Mouse (Mus musculus) neural tube, embryonic 14.5 days (tissue): ENCODE measurements around the gene Celf2. TPM values are rescaled to one million over a fixed set of nuclear protein-coding genes. Genes with fewer than 3 reads are reported as not detected.

Experiments used
- ATAC-seq: fragments of 200-750 bp; cut with Nextera tagmentation; 2 replicates; pipeline ENCODE4 v1.8.0; 2017; ENCODE audit warnings: low read depth, mild to moderate bottlenecking, moderate TSS enrichment, moderate library complexity
- H3K27ac ChIP-seq: fragments of 300-500 bp; sonication (generic); 2 replicates; pipeline ENCODE4 v1.5.1; 2014; ENCODE audit warnings: low read depth, mild to moderate bottlenecking, control low read depth, low read length, moderate library complexity, mixed read lengths
- H3K27me3 ChIP-seq: fragments of 300-500 bp; sonication (generic); 2 replicates; pipeline ENCODE4 v1.6.1; 2014; ENCODE audit warnings: low read length; ENCODE audit not compliant: control insufficient read depth, insufficient read depth
- H3K36me3 ChIP-seq: fragments of 300-500 bp; sonication (generic); 2 replicates; pipeline ENCODE4 v1.6.1; 2014; ENCODE audit warnings: low read length, mixed read lengths; ENCODE audit not compliant: control insufficient read depth, insufficient read depth
- H3K4me1 ChIP-seq: fragments of 300-500 bp; sonication (generic); 2 replicates; pipeline ENCODE4 v1.6.1; 2014; ENCODE audit warnings: low read length; ENCODE audit not compliant: control insufficient read depth, insufficient read depth
- H3K4me2 ChIP-seq: fragments of 300-500 bp; sonication (generic); 2 replicates; pipeline ENCODE4 v1.6.1; 2014; ENCODE audit warnings: mild to moderate bottlenecking, low read depth, low read length, control low read depth
- H3K4me3 ChIP-seq: fragments of 300-500 bp; sonication (generic); 2 replicates; pipeline ENCODE4 v1.5.1; 2014; ENCODE audit warnings: low read depth, low read length, control low read depth, mixed read lengths
- H3K9ac ChIP-seq: fragments of 300-500 bp; sonication (generic); replicated peaks from 2 replicates; pipeline ENCODE4 v1.6.1; 2014; ENCODE audit warnings: low read depth, mild to moderate bottlenecking, control low read depth, low read length, mixed read lengths
- H3K9me3 ChIP-seq: fragments of 300-500 bp; sonication (generic); 2 replicates; pipeline ENCODE4 v1.6.1; 2016; ENCODE audit warnings: low read length; ENCODE audit not compliant: control insufficient read depth
- WGBS: fragments of 180-500 bp; shearing (Covaris S2); extraction: QIAGEN DNeasy Blood & Tissue Kit; methylation state at CpG from one replicate; pipeline ENCODE4 v1.1.7; 2014; 5-methylcytosine and 5-hydroxymethylcytosine counted together
- polyA plus RNA-seq: library from polyadenylated mRNA; unstranded; fragments of >200 nt; fragmentation: Nextera tagmentation; extraction: Ambion mirVana; gene quantifications from 2 replicates; pipeline ENCODE4 v1.2.1, GENCODE M21; 2014

Gene Celf2
- polyA plus RNA-seq, 1 experiment from 2014 or later = 161 TPM

DNA sequence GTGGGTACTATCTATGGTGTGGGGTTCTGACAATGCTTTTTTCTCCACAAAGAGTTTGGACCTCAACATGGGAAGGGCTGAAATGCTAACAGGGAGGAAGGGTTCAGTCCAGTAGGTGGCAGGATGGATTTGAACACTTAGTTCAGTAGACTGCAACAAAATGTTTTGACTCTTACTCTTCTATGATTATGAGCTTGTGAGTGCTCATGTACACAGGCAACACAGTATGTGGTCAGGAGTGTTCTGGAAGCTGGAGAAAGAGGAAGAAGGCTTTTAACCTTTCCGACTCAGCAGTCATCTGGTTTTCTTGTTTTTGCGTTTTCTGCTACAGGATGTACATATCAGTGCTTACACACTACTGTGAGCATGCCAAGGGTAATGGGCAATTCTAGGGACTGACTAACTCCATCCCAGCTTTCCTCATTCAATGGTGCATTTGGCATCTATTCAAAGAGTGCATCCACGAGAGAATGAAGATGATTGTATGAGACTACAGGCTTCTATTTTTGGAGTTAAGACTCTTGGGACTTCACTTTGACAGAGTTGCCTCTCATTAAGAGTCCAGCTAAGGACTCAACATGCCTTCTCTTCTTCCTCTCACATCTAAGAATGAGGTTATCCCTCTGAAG, 867.0 kb downstream of the Celf2 start:
- no peak for ATAC-seq
- Histone ChIP-seq H3K27ac (no peak overlapping the region), H3K4me1 (no peaks in the 10 kb centered on the region), H3K9ac (no peak overlapping the region), H3K4me2 (no peak overlapping the region), H3K27me3 (no peaks in the 10 kb centered on the region), H3K4me3 (no peak overlapping the region), H3K36me3 (no peaks in the 10 kb centered on the region), H3K9me3 (no peaks in the 10 kb centered on the region)
- WGBS = 71% methylated on average over 3 of the region's 3 CpGs

DNA sequence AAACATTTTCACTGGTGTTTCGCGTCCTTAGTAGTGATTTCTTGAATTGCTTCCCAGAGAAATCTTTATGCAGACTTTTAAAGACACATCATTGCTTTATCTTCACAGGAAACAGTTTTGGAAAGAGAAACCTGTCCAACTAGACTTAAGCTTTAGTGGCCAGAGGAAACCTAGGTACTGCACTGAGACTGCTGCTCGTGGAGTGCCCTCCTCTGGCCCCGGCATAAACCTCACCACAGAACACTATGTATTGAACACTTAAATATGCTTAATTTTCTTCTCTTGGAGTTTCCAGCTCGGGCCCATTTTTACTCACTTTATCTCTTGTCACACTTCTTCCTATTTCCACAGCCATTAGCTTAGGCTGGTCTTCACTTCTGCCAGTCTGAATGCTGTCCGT, 870.0 kb downstream of the Celf2 start:
- Histone ChIP-seq H3K4me3 (no peak overlapping the region), H3K9ac (no peak overlapping the region), H3K9me3 (no peaks in the 10 kb centered on the region), H3K36me3 (no peaks in the 10 kb centered on the region), H3K4me2 (no peak overlapping the region), H3K27me3 (no peaks in the 10 kb centered on the region), H3K27ac (no peak overlapping the region), H3K4me1 (no peaks in the 10 kb centered on the region)
- no peak for ATAC-seq
- 90% methylated on average over 6 of the region's 6 CpGs for WGBS

DNA sequence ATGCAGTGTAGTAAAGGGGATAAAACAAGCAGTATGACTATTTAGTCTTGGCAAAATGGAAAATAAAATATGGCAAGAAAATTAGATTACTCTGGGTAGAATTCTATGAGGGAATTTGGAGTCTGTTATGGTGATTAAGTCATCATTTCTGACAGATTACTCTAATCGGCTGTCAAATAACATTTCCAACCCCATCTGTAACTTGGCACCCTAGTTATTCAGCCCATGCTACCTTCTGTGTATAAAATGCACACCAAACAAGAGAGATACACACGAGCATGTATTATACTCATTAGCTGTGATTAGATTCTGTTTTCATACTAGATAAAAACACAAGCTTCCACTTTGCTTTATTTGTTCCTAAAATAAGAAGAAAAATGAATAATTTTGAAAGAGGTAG, 872.2 kb downstream of the Celf2 start:
- no peaks in the 10 kb centered on the region for H3K9me3 ChIP-seq
- 77% methylated on average over 2 of the region's 2 CpGs for WGBS
- H3K27ac ChIP-seq = no peak overlapping the region
- ATAC-seq = no peak
- no peak overlapping the region for H3K4me3 ChIP-seq
- no peaks in the 10 kb centered on the region for H3K4me1 ChIP-seq
- no peaks in the 10 kb centered on the region for H3K27me3 ChIP-seq
- no peaks in the 10 kb centered on the region for H3K36me3 ChIP-seq
- no peak overlapping the region for H3K9ac ChIP-seq
- no peak overlapping the region for H3K4me2 ChIP-seq

DNA sequence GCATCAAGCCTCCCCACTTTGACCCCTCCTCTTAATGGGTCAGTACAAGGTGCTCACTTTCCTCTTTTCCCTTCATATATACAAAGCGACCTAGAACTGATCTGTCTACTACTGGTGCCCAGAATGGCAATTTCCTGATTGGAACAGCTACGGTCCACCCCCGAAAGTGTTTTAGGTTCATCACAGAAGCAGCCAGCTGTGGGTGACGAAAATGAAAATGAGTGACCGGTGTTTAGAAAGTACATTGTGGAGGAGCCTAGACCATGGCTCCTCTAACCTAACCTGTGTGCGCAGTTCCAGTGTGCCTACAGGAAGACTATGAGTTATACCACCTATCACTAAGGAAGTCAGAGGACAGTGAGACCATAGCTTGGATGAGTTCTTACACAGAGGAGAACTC, 874.5 kb downstream of the Celf2 start:
- no peak overlapping the region for H3K9ac ChIP-seq
- no peaks in the 10 kb centered on the region for H3K36me3 ChIP-seq
- no peaks in the 10 kb centered on the region for H3K27me3 ChIP-seq
- 97% methylated on average over 6 of the region's 6 CpGs for WGBS
- H3K9me3 ChIP-seq = no peaks in the 10 kb centered on the region
- no peak overlapping the region for H3K4me2 ChIP-seq
- no peak overlapping the region for H3K27ac ChIP-seq
- H3K4me1 ChIP-seq = no peaks in the 10 kb centered on the region
- no peak for ATAC-seq
- H3K4me3 ChIP-seq = no peak overlapping the region

DNA sequence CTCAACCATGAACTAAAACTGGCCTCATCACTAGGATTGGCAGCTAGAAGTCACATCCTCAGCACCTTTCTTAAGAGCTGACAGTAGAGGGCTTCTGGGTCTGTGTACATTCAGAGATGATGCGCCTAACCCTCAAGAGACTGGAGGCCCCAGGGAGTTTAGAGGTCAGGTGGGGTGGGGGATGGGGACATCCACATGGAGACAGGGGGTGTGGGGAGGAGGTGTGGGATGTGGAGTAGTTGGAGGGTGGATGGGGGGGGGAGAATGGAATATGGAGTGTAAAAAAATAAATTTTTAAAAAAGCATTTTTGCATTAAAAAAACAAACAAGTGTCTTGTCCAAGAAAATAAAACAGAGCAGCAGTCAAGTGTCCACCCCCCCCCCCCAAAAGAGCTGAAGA, 876.2 kb downstream of the Celf2 start:
- Histone ChIP-seq H3K4me1 (no peaks in the 10 kb centered on the region), H3K27me3 (no peaks in the 10 kb centered on the region), H3K9me3 (no peaks in the 10 kb centered on the region), H3K27ac (no peak overlapping the region), H3K36me3 (no peaks in the 10 kb centered on the region), H3K9ac (no peak overlapping the region), H3K4me3 (no peak overlapping the region), H3K4me2 (no peak overlapping the region)
- WGBS = 100% methylated on average over 1 of the region's 1 CpGs
- no peak for ATAC-seq

DNA sequence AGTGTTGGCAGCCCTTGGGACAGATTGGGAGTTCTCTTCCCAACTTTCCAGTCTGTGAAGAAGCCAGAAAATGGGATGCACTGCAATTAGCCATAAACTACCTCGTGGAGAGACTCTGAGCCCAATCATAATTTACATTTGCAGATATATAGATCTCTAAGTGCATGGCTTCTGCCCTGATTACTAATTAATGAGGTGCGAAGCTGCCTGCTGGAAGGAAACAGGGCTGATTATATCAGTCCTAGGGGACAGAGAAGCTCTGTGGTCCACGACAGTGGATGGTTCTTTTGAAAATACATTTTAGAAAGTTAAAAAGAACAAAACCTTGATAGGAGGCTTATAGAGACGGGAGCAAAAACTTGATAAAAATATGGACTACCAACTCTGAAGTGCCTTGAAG, 885.6 kb downstream of the Celf2 start:
- H3K27me3 ChIP-seq = no peaks in the 10 kb centered on the region
- no peaks in the 10 kb centered on the region for H3K4me1 ChIP-seq
- H3K9ac ChIP-seq = no peak overlapping the region
- WGBS = 36% methylated on average over 4 of the region's 4 CpGs
- no peak overlapping the region for H3K4me2 ChIP-seq
- no peak overlapping the region for H3K27ac ChIP-seq
- H3K4me3 ChIP-seq = no peak overlapping the region
- H3K36me3 ChIP-seq = no peaks in the 10 kb centered on the region
- ATAC-seq = peak; percentile 70; the same call in 1 of the 2 replicates
- H3K9me3 ChIP-seq = no peaks in the 10 kb centered on the region

DNA sequence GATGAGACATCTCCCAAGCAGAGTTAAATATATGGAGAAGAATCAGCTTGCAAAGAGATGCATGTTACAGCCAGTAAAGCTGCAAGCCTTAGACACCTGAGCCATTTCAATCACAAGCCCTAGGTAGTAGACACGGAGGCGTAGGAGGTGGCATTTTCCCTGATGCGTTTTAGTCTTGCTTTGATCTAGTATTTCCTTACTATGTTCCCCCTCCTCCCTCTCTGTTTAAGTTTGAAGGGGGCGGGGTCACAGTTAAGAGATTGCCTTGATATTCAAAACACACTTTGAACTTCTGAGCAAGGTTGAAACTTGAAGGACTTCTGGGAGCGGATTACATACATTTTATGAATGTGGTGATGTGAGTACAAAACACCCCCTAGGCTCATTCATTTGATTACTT, 887.3 kb downstream of the Celf2 start:
- no peaks in the 10 kb centered on the region for H3K27me3 ChIP-seq
- no peak overlapping the region for H3K9ac ChIP-seq
- H3K4me2 ChIP-seq = no peak overlapping the region
- H3K36me3 ChIP-seq = no peaks in the 10 kb centered on the region
- no peaks in the 10 kb centered on the region for H3K4me1 ChIP-seq
- no peak overlapping the region for H3K4me3 ChIP-seq
- no peaks in the 10 kb centered on the region for H3K9me3 ChIP-seq
- 78% methylated on average over 5 of the region's 5 CpGs for WGBS
- ATAC-seq = no peak
- H3K27ac ChIP-seq = no peak overlapping the region

DNA sequence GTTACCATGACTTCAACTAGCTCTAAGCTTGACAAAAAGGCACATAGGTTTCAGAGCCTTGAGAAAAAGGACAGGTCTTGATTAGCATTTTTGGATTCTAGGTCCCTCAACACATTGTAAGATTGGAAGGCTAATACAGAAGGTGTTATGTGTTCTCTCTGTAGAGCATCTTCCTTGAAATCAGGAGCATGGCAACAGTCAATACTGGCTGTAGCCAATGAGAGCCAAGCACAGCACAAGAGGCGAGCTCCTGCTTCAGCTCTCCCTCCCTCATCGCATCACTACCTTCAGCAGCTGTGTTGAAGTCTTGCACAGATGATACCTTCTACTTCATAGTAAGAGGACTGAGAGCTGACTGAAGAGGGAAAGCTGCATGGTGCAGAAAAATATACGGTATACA, 890.5 kb downstream of the Celf2 start:
- ATAC-seq = no peak
- no peak overlapping the region for H3K9ac ChIP-seq
- no peaks in the 10 kb centered on the region for H3K9me3 ChIP-seq
- WGBS = 94% methylated on average over 3 of the region's 3 CpGs
- no peaks in the 10 kb centered on the region for H3K36me3 ChIP-seq
- H3K4me1 ChIP-seq = no peaks in the 10 kb centered on the region
- no peak overlapping the region for H3K4me3 ChIP-seq
- no peak overlapping the region for H3K4me2 ChIP-seq
- H3K27me3 ChIP-seq = no peaks in the 10 kb centered on the region
- no peak overlapping the region for H3K27ac ChIP-seq

DNA sequence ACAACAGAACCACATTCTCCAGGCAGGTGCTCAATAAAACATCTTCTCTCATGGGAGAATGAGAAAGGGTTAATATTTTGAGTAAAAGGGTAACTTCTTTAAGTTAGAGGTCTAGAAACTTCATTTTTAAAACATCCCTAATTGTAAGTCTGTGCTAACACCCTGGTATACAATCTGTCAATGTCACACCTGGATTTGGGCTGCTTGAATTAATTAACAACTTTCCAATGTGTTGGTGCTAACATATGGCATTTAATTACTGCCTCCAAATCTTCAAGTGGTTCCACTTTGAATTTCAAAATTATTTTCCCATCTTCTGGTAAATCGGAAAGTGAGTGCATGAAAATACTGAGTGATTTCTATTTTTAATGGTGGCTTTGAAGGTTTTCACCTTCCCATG, 890.9 kb downstream of the Celf2 start:
- no peaks in the 10 kb centered on the region for H3K9me3 ChIP-seq
- 79% methylated on average over 1 of the region's 1 CpGs for WGBS
- H3K27ac ChIP-seq = no peak overlapping the region
- H3K36me3 ChIP-seq = no peaks in the 10 kb centered on the region
- H3K4me2 ChIP-seq = no peak overlapping the region
- H3K9ac ChIP-seq = no peak overlapping the region
- no peaks in the 10 kb centered on the region for H3K27me3 ChIP-seq
- no peaks in the 10 kb centered on the region for H3K4me1 ChIP-seq
- ATAC-seq = no peak
- H3K4me3 ChIP-seq = no peak overlapping the region
